Mouse (Mus musculus) cerebellum, adult 18-20 months (tissue): ENCODE data around the gene Kcna2.
A peak's percentile ranks its signal among the peaks of the same experiment; 100 is the strongest.

Experiments used
- DNase-seq, 2 experiments: peaks; one replicate each; pipeline ENCODE4 v3.0.0; 2021

The Kcna2 gene

DNA sequence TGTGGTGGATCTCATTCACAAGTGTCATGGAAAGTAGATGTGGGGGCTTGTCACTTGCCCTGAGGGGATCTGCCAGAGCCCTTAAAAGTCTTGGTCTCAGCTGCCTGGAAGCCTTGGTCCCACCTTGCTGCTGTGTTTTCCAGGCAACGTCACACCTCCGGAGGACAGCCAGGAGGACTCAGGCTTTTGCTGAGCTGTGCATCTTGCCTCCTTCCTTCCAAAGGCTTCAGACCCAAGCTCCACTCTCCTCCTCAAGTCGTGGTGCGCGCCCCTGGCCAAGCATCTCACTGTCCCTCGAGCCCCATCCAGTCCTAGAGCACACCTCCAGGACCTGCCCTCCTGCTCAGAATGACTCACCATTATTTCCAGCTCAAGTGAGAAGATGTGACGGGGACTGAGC lies 2.1 kb downstream of the Kcna2 start:
- DNase-seq, result peak; percentile 52 to 53

- DNase-seq, result no peak
Measured at GRCm38 (mm10) chr3:107103462-107103861, 2.5 kb downstream of the Kcna2 start.

DNA sequence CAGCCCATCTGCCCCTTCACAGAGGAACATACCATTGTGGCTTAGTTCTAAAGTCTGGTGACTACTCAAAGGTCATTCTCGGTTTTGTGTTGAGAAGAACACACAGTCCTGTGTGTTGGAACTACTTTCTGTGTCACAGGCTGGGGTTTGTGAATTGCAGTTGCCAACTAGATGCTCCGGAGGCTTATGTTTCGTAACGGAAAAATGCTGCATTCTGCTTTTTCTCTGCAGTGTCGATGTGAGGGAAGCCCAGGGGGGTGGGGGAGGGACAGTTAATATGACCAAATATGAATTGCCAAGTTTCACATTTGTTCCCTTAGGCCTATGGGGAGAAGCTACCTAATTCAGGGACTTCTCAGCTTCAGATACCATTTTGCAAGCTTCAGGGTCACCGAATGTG lies 5.0 kb downstream of the Kcna2 start:
- DNase-seq, result no peak

DNA sequence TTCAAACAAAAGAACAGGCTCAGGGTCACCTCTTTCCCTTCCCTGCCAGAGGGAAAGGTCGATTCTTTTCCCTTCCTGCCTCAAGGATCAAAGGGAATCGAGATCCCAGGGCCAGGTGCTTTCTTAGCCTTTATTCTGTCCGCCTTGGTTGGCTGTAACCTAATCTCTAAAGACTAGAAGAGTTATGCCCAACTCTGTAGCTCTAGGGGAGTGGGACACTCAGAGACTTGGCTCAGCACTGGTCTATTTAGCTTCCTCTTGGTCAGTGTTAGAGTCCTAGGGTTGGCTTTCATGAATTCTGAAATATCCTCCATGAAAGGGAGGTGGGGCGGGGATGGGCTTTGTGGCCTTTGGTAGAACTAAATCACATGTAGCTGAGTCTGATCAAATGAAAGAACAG lies 11.6 kb downstream of the Kcna2 start:
- no peak for DNase-seq

DNA sequence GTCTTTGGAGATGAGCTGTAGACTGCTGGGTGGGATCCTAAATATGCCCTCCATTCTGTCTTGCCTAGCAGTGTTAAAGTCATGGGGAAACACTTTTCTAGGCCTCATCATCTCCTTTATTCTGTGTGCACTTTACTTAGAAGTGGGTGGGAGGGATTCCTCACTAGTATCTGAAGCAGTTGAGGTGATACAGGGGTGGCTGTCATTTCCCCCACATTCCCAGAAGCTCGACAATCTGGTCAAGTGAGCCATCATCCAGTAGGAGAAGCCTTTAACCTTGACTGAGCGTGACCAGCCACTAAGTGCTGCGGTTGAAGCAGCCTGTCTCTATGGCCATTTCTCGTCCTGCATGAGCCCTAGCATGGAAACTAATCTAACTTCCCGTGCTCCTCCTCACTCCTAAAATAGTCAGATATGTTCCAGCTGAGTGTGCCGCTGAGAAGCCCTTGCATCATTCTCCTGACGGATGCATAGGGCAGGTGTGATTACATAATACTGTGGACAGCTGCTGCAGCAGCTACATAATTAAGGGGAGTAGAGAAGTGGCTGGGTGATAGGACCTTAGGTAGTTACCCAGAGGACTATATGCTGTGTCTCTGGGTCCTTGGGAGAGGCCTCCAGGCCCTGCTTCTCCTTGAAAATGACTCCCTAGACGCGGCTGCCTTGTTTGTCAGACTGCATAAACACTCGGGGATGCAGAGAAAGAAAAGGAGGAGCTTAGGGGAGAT lies 12.2 kb downstream of the Kcna2 start:
- DNase-seq, result no peak

- peak; percentile 82 to 86 for DNase-seq
Measured at GRCm38 (mm10) chr3:107113771-107114737, 13.1 kb downstream of the Kcna2 start.

DNA sequence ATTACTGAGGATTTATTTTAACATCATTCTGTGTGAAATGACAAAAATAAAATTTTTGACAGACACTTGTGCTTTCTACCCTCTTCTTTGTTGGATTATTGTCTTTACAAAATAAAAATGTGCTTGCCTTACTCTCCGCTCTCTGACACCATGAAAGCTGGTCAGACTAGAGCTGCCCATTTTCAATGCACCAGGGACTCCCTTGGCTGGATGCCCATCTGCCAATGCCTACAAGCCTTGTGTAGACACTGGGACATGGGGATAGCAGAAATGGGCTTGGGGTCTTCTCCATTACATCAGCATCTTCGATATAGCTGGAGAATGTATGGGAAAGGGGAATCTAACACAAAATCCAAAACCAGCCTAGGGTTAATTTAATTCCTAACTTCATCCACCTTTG lies 14.0 kb downstream of the Kcna2 start:
- no peak for DNase-seq

GRCm38 (mm10) chr3:107115746-107116145 lies 14.8 kb downstream of the Kcna2 start:
- no peak for DNase-seq

- no peak for DNase-seq
Measured at GRCm38 (mm10) chr3:107119864-107120564, 19.1 kb downstream of the Kcna2 start.

- DNase-seq, result peak; percentile 84 to 87
Measured at GRCm38 (mm10) chr3:107122306-107122705, 21.4 kb downstream of the Kcna2 start.

DNA sequence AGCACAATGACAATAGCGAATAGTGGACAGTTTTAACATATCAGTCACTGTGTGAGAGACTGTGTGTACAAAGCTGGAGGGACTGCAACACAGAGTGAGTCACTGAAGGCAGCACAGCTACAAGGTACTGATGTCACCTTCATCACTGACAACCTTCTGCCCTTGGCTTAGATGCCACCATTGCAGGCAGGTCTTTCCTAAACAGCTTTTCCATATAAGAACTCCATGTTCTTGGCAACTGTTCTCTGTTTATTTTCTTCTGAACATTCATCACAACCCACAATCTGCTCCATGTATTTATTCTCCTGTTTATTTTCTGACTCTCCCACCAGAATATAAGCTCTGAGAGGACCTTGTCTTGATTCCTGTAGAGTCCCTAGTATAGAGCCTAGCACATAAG lies 26.7 kb downstream of the Kcna2 start:
- DNase-seq, result no peak

DNA sequence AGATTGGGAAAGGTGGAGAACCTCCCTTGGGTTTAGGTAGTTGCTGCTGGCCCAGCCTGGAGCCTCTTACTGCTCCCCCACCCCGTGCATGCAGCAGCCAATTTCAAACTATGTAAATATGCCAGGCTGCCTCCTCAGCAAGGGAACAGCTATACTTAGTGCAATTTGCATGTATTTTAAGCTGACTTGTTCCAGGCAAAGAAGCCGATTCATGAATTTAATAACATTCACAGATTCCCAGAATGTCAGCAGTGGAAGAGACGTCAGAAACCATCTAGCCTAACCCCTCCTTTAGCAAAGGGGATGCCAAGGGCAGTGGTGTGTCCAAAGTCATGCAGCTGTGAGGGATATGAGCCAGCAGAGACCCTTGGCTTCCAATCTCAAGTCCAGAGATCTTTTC lies 27.5 kb downstream of the Kcna2 start:
- no peak for DNase-seq

GRCm38 (mm10) chr3:107129251-107129650 lies 28.3 kb downstream of the Kcna2 start:
- no peak for DNase-seq

DNA sequence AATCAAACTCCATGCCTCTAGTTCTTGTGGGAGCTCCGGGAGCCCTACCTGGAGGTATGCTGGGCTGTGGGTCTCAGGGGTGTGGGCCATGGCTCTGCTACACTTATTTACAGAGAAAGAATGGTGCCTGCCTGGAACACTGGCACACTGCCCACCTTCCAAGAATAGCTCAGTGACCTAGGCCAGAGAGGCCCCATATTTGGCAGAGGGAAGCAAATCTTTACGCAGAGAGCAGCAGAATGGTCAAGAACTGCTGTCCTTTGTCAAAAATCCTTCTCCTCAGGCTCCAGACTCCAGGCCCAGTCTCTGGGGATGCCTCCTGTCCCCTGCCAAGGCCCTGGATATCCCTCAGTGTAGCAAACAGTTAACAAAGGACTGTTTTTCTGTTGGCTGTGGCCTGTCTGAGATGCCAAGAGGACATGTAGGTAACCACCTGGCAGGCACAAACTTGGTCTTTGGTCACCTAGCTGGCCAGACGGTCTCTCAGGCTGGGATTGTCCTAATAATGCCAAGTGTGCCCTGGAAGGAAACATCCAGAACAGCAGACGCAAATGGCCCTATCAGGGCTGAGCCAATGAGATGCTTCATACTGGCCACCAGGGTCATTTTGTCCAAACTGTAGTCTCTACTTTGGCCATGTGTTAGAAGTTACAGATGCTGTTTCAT lies 29.8 kb downstream of the Kcna2 start:
- DNase-seq, result peak; percentile 52 to 56

DNA sequence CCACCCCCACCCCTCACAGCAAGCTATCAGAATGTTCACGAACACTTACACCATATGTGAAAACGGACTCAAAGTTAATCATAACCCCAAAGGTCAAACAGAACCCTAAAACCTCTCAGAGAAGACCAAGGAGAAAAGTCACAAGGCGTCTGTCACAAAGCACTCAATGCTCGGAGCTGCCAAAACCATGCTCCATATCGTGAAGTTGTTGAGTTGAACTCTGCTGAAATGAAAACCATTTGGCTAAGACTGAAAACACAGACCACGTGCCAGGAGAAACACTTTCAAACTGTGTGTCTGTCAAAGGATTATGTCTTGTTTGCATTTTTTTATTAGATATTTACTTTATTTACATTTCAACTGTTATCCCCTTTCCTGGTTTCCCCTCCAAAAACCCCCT lies 30.9 kb downstream of the Kcna2 start:
- DNase-seq, result no peak

DNA sequence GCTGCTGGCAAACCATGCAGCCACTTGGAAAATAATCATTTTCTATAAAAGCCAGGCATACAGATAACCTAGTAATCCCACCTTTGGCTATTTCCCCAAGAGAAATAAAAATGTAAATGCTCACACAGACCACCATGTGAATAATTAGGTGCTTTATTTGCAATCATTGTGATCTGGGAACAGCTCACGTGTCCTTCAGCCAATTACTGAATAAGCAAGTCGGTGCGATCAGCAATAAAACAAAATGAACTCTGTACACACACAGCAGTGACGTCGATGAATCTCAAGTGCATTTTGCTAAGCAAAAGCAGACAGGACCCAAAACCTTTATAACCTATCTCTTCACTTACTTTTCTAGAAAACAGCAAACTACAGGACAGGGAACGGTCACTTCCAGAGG lies 31.7 kb downstream of the Kcna2 start:
- no peak for DNase-seq

GRCm38 (mm10) chr3:107134457-107134856 lies 33.5 kb downstream of the Kcna2 start:
- no peak for DNase-seq

DNA sequence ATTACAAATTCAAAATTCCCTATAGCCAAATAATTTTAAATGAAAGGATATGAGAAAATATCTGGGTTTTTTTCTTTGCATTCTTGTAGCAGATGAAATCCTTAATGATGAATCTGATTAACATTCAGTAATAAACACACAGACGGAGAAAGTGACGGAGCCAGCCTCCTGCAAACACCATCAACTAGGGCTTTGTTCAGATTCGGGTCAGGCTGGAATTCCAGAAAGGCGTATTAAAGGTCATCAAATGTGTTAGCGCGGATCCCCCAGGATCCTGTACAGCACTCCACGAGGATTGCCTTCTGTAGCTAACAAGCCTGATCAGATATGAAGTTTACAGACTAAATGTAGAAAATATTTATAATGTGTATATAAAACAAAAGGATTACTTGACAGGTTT lies 46.2 kb downstream of the Kcna2 start:
- DNase-seq, result no peak

DNA sequence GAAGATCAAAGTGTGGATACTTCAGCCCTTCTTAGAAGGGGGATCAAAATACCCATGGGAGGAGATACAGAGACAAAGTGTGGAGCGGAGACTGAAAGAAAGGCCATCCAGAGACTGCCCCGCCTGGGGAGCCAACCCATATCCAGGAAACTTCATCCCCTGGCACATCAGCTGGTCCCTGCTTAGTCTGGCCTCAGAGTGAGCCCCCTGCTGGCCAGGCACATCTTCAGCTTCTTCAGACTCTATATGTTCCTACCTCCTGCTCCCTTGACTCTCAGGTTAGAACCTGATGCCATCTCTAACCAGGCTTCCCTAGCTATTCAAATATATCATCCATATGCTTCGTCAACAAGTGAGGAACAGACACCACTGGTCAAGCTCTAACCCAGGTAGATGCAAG lies 48.1 kb downstream of the Kcna2 start:
- peak; percentile 42 to 50 for DNase-seq

GRCm38 (mm10) chr3:107150469-107150868 lies 49.5 kb downstream of the Kcna2 start:
- DNase-seq, result no peak

DNA sequence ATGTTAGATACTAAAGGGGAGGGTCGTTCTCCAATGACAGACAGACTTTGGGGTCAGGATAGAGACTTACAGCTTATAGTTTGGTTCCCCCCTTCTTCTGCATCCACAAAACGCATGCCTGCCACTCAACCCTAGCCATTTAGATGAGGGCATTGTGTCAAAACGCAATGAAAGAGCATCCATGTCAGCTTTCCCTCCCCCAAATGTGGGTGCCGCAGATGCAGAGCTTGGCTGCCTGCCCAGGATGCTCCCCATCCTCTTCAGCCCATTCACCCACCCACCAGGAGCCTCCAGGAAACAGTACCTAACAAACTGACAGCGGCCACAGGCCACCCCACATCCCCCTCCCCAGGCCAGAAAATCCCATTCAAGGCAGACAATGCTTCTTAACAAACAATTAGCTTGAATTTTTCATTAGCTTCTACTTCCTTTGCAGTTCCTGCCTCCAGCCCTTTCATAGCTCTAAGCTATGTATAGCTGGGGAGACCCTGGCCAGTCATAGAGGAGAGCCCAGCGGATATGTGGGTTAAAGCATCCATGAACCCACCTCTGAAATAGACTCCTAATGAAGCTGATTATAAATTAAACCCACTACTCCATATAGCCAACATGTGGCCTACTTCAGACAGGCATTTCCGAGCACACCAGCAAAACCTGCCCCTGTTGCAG lies 50.1 kb downstream of the Kcna2 start:
- DNase-seq, result no peak
